Mouse (Mus musculus) liver, embryonic 14.5 days (tissue): ENCODE data around the gene Olfr926. TPM values are rescaled to one million over a fixed set of nuclear protein-coding genes. Genes with fewer than 3 reads are reported as not detected.
"Not testable (repeated sequence)": the region's sequence is repeated elsewhere in the genome, so short reads cannot be mapped to it uniquely, and the experiment has no call there.

Experiments
- ATAC-seq: fragments of 200-750 bp; cut with Nextera tagmentation; 2 replicates; pipeline ENCODE4 v1.8.0; 2017; ENCODE audit warnings: moderate number of reproducible peaks, mild to moderate bottlenecking, moderate library complexity; ENCODE audit not compliant: insufficient read depth
- DNase-seq, 3 experiments: peaks; one replicate each; pipeline ENCODE4 v3.0.0-alpha.2; 2012 to 2013; ENCODE audit warnings: low read depth in 3 of 3, low spot score in 3 of 3
- H3K27ac ChIP-seq: fragments of 300-500 bp; sonication (generic); 2 replicates; pipeline ENCODE4 v1.5.1; 2014; ENCODE audit warnings: moderate library complexity, mild to moderate bottlenecking, control low read depth, inconsistent platforms
- H3K27me3 ChIP-seq: fragments of 300-500 bp; sonication (generic); 2 replicates; pipeline ENCODE4 v1.6.1; 2014; ENCODE audit warnings: mild to moderate bottlenecking, low read length, moderate library complexity; ENCODE audit not compliant: control insufficient read depth, insufficient read depth
- H3K36me3 ChIP-seq: fragments of 300-500 bp; sonication (generic); replicated peaks from 2 replicates; pipeline ENCODE4 v1.6.1; 2014; ENCODE audit warnings: low read depth; ENCODE audit not compliant: control insufficient read depth, insufficient read depth
- H3K4me1 ChIP-seq, 2 experiments: fragments of 200-500 bp in 1 of 2; fragments of 300-500 bp in 1 of 2; sonication (generic) in 1 of 2; replicated peaks; 2 replicates each; pipeline ENCODE4 v1.6.1; 2012 to 2014; ENCODE audit warnings: antibody characterized with exemption in 1 of 2, inconsistent platforms in 1 of 2, low read length in 1 of 2; ENCODE audit not compliant: control insufficient read depth in 2 of 2, insufficient read depth in 2 of 2
- H3K4me2 ChIP-seq: fragments of 300-500 bp; sonication (generic); 2 replicates; pipeline ENCODE4 v1.6.1; 2014; ENCODE audit warnings: low read depth, mild to moderate bottlenecking, control low read depth, moderate library complexity
- H3K4me3 ChIP-seq, 2 experiments: fragments of 200-500 bp in 1 of 2; fragments of 300-500 bp in 1 of 2; sonication (generic) in 1 of 2; 2 replicates each; pipeline ENCODE4 v1.5.1; 2012 to 2014; ENCODE audit warnings: low read depth in 2 of 2, low read length in 2 of 2, mild to moderate bottlenecking in 2 of 2, control low read depth in 1 of 2, inconsistent platforms in 1 of 2, moderate library complexity in 1 of 2; ENCODE audit not compliant: insufficient read depth in 1 of 2
- H3K9ac ChIP-seq: fragments of 300-500 bp; sonication (generic); replicated peaks from 2 replicates; pipeline ENCODE4 v1.6.1; 2014; ENCODE audit warnings: mild to moderate bottlenecking, control low read depth, moderate library complexity
- H3K9me3 ChIP-seq: fragments of 300-500 bp; sonication (generic); 2 replicates; pipeline ENCODE4 v1.6.1; 2016; ENCODE audit warnings: low read length, mixed read lengths; ENCODE audit not compliant: control insufficient read depth
- CTCF ChIP-seq: IDR thresholded peaks from 2 replicates; pipeline ENCODE4 v1.5.1; 2016; ENCODE audit warnings: antibody characterized with exemption, low read depth, control low read depth
- EP300 ChIP-seq: IDR thresholded peaks from 2 replicates; pipeline ENCODE4 v1.6.1; 2016; ENCODE audit warnings: antibody characterized with exemption, low read depth
- WGBS: fragments of 180-500 bp; shearing (Covaris S2); extraction: QIAGEN DNeasy Blood & Tissue Kit; methylation state at CpG from one replicate; pipeline ENCODE4 v1.1.7; 2014; ENCODE audit not compliant: insufficient replicate concordance; 5-methylcytosine and 5-hydroxymethylcytosine counted together
- polyA plus RNA-seq, 2 experiments: library from polyadenylated mRNA; depleted of rRNA in 1 of 2; stranded (reverse) in 1 of 2; unstranded in 1 of 2; fragments of >200 nt; fragmentation: Nextera tagmentation in 1 of 2; extraction: Ambion mirVana in 1 of 2; gene quantifications; 2 replicates each; pipeline versions ENCODE4 v1.2.1 to v1.2.3; 2012 to 2014

Gene Olfr926
- polyA plus RNA-seq (2012; rRNA removed) = not detected in 2 replicates
- not detected in 2 replicates for polyA plus RNA-seq (2014; fragmentation: Nextera tagmentation; extraction: Ambion mirVana)

GRCm38 (mm10) chr9:38876826-38877225 lies at the start of gene Olfr926:
TSS of gene Olfr926 (plus strand) at chr9:38877126.
- Histone ChIP-seq H3K4me2 (no peak within 1 kb of the TSS), H3K9ac (no peak within 1 kb of the TSS), H3K9me3 (no peaks in the 10 kb centered on the region), H3K4me1 (no peaks in the 10 kb centered on the region), H3K27me3 (no peaks in the 10 kb centered on the region), H3K4me3 (no peak within 1 kb of the TSS), H3K36me3 (no peaks in the 10 kb centered on the region), H3K27ac (no peak within 1 kb of the TSS)
- no peak for DNase-seq
- TF ChIP-seq CTCF = no peak
- TF ChIP-seq EP300 = no peak
- WGBS = 43% methylated on average over 2 of the region's 2 CpGs
- no peak for ATAC-seq

- no peak overlapping the region for H3K9ac ChIP-seq
- no peaks in the 10 kb centered on the region for H3K9me3 ChIP-seq
- no peak for DNase-seq
- no peaks in the 10 kb centered on the region for H3K27me3 ChIP-seq
- no peak overlapping the region for H3K27ac ChIP-seq
- 70% methylated on average over 2 of the region's 2 CpGs for WGBS
- H3K4me3 ChIP-seq = no peak overlapping the region
- no peak for ATAC-seq
- no peaks in the 10 kb centered on the region for H3K4me1 ChIP-seq
- no peak overlapping the region for H3K4me2 ChIP-seq
- TF ChIP-seq EP300 = no peak
- TF ChIP-seq CTCF = no peak
- no peaks in the 10 kb centered on the region for H3K36me3 ChIP-seq
Measured at GRCm38 (mm10) chr9:38833027-38833426, 43.9 kb upstream of the Olfr926 start.

GRCm38 (mm10) chr9:38844149-38844548 lies 32.8 kb upstream of the Olfr926 start, which contains the start of gene Olfr924:
TSS of gene Olfr924 (plus strand) at chr9:38844449.
- Histone ChIP-seq H3K4me3 (no peak within 1 kb of the TSS), H3K9me3 (no peaks in the 10 kb centered on the region), H3K27ac (no peak within 1 kb of the TSS), H3K36me3 (no peaks in the 10 kb centered on the region), H3K4me2 (no peak within 1 kb of the TSS), H3K4me1 (no peaks in the 10 kb centered on the region), H3K27me3 (no peaks in the 10 kb centered on the region), H3K9ac (no peak within 1 kb of the TSS)
- WGBS = 53% methylated on average over 1 of the region's 1 CpGs
- no peak for DNase-seq
- TF ChIP-seq EP300 (no peak), CTCF (no peak)
- no peak for ATAC-seq

GRCm38 (mm10) chr9:38854760-38855159 lies 22.2 kb upstream of the Olfr926 start, which contains the start of gene Olfr26:
TSS of gene Olfr26 (plus strand) at chr9:38855060.
- H3K4me3 ChIP-seq = no peak within 1 kb of the TSS
- H3K4me2 ChIP-seq = no peak within 1 kb of the TSS
- no peak within 1 kb of the TSS for H3K9ac ChIP-seq
- H3K36me3 ChIP-seq = no peaks in the 10 kb centered on the region
- H3K27me3 ChIP-seq = no peaks in the 10 kb centered on the region
- DNase-seq = no peak
- ATAC-seq = no peak
- no peaks in the 10 kb centered on the region for H3K9me3 ChIP-seq
- no peak within 1 kb of the TSS for H3K27ac ChIP-seq
- H3K4me1 ChIP-seq = no peaks in the 10 kb centered on the region
- no peak for TF ChIP-seq CTCF
- no peak for TF ChIP-seq EP300

GRCm38 (mm10) chr9:38874880-38875279 lies 2.0 kb upstream of the Olfr926 start:
- not testable (repeated sequence) for ATAC-seq, H3K36me3 ChIP-seq, H3K27ac ChIP-seq, H3K4me1 ChIP-seq, H3K4me3 ChIP-seq, H3K27me3 ChIP-seq, DNase-seq, H3K9me3 ChIP-seq, H3K4me2 ChIP-seq, H3K9ac ChIP-seq
- 38% methylated on average over 2 of the region's 2 CpGs for WGBS

Other genes starting within 250 kb of the Olfr926 start
- gene Olfr916, start 217.3 kb upstream of the Olfr926 start, polyA plus RNA-seq (2012; rRNA removed) = not detected in 2 replicates
- not detected in 2 replicates for gene Olfr916, start 217.3 kb upstream of the Olfr926 start, polyA plus RNA-seq (2014; fragmentation: Nextera tagmentation; extraction: Ambion mirVana)
- gene Olfr917, start 211.3 kb upstream of the Olfr926 start, polyA plus RNA-seq (2012; rRNA removed) = not detected in 2 replicates
- not detected in 2 replicates for gene Olfr917, start 211.3 kb upstream of the Olfr926 start, polyA plus RNA-seq (2014; fragmentation: Nextera tagmentation; extraction: Ambion mirVana)
- not detected in 2 replicates for gene Olfr918, start 202.5 kb upstream of the Olfr926 start, polyA plus RNA-seq (2012; rRNA removed)
- not detected in 2 replicates for gene Olfr918, start 202.5 kb upstream of the Olfr926 start, polyA plus RNA-seq (2014; fragmentation: Nextera tagmentation; extraction: Ambion mirVana)
- not detected in 2 replicates for gene Olfr919, start 173.5 kb upstream of the Olfr926 start, polyA plus RNA-seq (2012; rRNA removed)
- not detected in 2 replicates for gene Olfr919, start 173.5 kb upstream of the Olfr926 start, polyA plus RNA-seq (2014; fragmentation: Nextera tagmentation; extraction: Ambion mirVana)
- gene Vwa5a, start 158.9 kb upstream of the Olfr926 start, polyA plus RNA-seq (2012; rRNA removed) = 3.0 and 4.5 TPM in 2 replicates
- gene Vwa5a, start 158.9 kb upstream of the Olfr926 start, polyA plus RNA-seq (2014; fragmentation: Nextera tagmentation; extraction: Ambion mirVana) = 8.5 TPM in 2 replicates
- 0.03 and 0.04 TPM in 2 replicates for gene Olfr920, start 124.8 kb upstream of the Olfr926 start, polyA plus RNA-seq (2012; rRNA removed)
- gene Olfr920, start 124.8 kb upstream of the Olfr926 start, polyA plus RNA-seq (2014; fragmentation: Nextera tagmentation; extraction: Ambion mirVana) = not detected in 2 replicates
- gene Olfr921, start 104.1 kb upstream of the Olfr926 start, polyA plus RNA-seq (2012; rRNA removed) = not detected in 2 replicates
- gene Olfr921, start 104.1 kb upstream of the Olfr926 start, polyA plus RNA-seq (2014; fragmentation: Nextera tagmentation; extraction: Ambion mirVana) = not detected in 2 replicates
- not detected in 2 replicates for gene Olfr922, start 62.5 kb upstream of the Olfr926 start, polyA plus RNA-seq (2012; rRNA removed)
- gene Olfr922, start 62.5 kb upstream of the Olfr926 start, polyA plus RNA-seq (2014; fragmentation: Nextera tagmentation; extraction: Ambion mirVana) = not detected in 2 replicates
- not detected in 2 replicates for gene Olfr923, start 50.6 kb upstream of the Olfr926 start, polyA plus RNA-seq (2012; rRNA removed)
- gene Olfr923, start 50.6 kb upstream of the Olfr926 start, polyA plus RNA-seq (2014; fragmentation: Nextera tagmentation; extraction: Ambion mirVana) = not detected in 2 replicates
- gene Olfr924, start 32.7 kb upstream of the Olfr926 start, polyA plus RNA-seq (2012; rRNA removed) = not detected in 2 replicates
- not detected in 2 replicates for gene Olfr924, start 32.7 kb upstream of the Olfr926 start, polyA plus RNA-seq (2014; fragmentation: Nextera tagmentation; extraction: Ambion mirVana)
- not detected in 2 replicates for gene Olfr26, start 22.1 kb upstream of the Olfr926 start, polyA plus RNA-seq (2012; rRNA removed)
- gene Olfr26, start 22.1 kb upstream of the Olfr926 start, polyA plus RNA-seq (2014; fragmentation: Nextera tagmentation; extraction: Ambion mirVana) = not detected in 2 replicates
- gene Olfr930, start 52.7 kb downstream of the Olfr926 start, polyA plus RNA-seq (2012; rRNA removed) = not detected in 2 replicates
- not detected in 2 replicates for gene Olfr930, start 52.7 kb downstream of the Olfr926 start, polyA plus RNA-seq (2014; fragmentation: Nextera tagmentation; extraction: Ambion mirVana)
- not detected in 2 replicates for gene Olfr933, start 95.2 kb downstream of the Olfr926 start, polyA plus RNA-seq (2012; rRNA removed)
- not detected in 2 replicates for gene Olfr933, start 95.2 kb downstream of the Olfr926 start, polyA plus RNA-seq (2014; fragmentation: Nextera tagmentation; extraction: Ambion mirVana)
- not detected in 2 replicates for gene Olfr934, start 111.2 kb downstream of the Olfr926 start, polyA plus RNA-seq (2012; rRNA removed)
- not detected in 2 replicates for gene Olfr934, start 111.2 kb downstream of the Olfr926 start, polyA plus RNA-seq (2014; fragmentation: Nextera tagmentation; extraction: Ambion mirVana)
- gene Olfr935, start 122.6 kb downstream of the Olfr926 start, polyA plus RNA-seq (2012; rRNA removed) = not detected in 2 replicates
- gene Olfr935, start 122.6 kb downstream of the Olfr926 start, polyA plus RNA-seq (2014; fragmentation: Nextera tagmentation; extraction: Ambion mirVana) = not detected in 2 replicates
- not detected in 2 replicates for gene Olfr146, start 146.3 kb downstream of the Olfr926 start, polyA plus RNA-seq (2012; rRNA removed)
- not detected in 2 replicates for gene Olfr146, start 146.3 kb downstream of the Olfr926 start, polyA plus RNA-seq (2014; fragmentation: Nextera tagmentation; extraction: Ambion mirVana)
- gene Olfr937, start 187.8 kb downstream of the Olfr926 start, polyA plus RNA-seq (2012; rRNA removed) = not detected in 2 replicates
- not detected in 2 replicates for gene Olfr937, start 187.8 kb downstream of the Olfr926 start, polyA plus RNA-seq (2014; fragmentation: Nextera tagmentation; extraction: Ambion mirVana)
- not detected in 2 replicates for gene Olfr938, start 201.8 kb downstream of the Olfr926 start, polyA plus RNA-seq (2012; rRNA removed)
- not detected in 2 replicates for gene Olfr938, start 201.8 kb downstream of the Olfr926 start, polyA plus RNA-seq (2014; fragmentation: Nextera tagmentation; extraction: Ambion mirVana)